Mouse (Mus musculus) spleen, embryonic (tissue): ENCODE data around the gene Tef.

Experiments used
- CTCF ChIA-PET: fragments of 350-600 bp; sonication (Branson Sonifier 250); formaldehyde crosslinking; loops from one replicate; lab custom pipeline; 2022; lab: Charles Lee

The Tef gene

GRCm38 (mm10) chr15:81802001-81802890 is at the start of gene Tef:
Gene Tef, plus strand, starts transcription at chr15:81802421.
- CTCF ChIA-PET = interaction anchor here (0.7 kb wide), 1 partner anchor 9 kb away, joined by 3 read pairs; no protein-coding TSS in a partner anchor

DNA sequence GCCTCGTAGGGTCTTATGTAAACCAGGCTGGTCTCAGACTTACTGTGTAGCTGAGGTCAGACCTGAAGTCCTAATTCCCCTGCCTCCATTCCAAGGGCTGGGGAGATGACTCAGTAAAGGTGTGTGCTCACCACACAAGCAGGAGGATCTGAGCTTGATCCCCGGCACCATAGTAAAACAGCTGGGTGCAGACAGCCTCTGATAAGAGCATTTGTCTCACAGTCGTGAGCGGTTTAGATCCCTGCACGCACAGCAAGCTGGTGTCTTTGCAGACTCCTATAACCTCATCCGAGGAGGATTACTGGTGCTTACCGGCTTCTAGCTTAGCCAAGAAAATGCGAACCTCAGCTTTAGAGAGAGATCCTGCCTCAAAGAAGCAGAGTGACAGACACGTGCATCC is 48.6 kb upstream of the Tef start:
- CTCF ChIA-PET = no interaction called here

DNA sequence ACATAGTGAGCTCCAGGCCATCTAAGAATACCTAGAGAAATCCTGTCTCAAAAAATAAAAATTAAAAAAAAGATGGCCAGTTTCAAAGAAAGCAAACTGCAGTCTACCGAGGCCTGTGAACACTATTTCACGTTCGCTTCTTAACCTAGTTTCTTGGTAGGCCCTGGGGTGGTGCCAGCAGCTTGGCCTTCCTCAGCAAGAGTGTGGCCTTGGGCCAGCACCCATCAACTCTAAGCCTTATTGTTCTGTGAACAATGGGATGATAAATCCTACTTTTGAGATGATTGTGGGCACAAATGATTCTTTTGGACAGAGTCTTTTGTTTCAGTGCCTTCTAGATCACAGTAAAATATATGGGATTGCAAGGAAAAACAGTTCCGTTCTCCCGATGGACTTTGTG is 43.5 kb upstream of the Tef start:
- CTCF ChIA-PET = no interaction called here

DNA sequence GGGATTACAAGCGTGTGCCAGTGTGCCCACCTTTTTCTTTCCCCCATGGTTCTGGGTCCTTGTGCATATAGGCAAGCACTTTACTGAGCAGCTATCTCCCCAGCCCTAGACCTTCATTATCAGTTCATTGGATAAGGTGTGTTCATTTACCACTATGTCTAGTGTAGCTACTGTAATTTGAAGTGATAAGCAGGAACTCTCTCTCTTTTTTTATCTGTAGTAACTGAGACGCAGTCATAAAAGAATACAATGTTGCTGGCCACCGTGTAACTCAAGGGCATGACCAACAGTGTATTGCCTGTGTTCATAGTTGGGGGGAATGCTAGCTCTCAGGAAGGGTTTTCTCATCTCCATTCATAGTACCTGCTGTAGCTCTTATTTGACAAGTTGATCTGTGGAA is 42.7 kb upstream of the Tef start:
- CTCF ChIA-PET = no interaction called here

DNA sequence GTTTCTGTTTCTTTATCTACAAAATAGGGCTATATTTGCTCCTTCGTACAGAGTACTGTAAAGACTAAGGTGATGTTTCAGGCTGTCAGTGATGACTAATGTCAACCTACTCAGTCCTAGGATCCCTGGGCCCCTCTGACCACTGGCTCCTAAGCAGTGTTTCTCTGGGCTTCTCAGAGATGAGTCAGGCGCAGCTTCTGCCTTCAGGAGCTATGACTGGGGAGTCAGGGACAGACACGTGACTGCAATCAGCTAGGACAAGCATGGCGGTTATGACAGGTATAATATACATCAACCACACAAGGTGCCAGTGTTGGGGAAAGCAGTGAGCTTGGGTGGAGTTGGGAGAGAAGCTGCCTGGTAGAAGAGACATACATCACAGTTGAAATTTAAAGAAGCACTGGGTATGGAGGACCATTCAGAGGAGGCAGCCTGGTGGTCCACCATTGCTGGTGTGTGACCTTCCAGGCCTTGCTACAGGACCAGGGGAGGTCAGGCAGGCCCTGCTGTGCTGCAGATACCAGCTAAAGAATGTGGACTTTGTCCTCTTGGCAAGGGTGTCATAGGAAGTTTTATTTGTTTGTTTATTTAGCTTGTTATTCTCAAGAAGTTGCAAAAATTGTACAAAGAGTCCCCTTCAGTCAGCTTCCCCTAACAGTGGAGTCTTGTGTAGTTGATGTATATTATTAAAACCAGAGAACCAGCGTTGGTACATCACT is 41.7 kb upstream of the Tef start:
- CTCF ChIA-PET = no interaction called here

DNA sequence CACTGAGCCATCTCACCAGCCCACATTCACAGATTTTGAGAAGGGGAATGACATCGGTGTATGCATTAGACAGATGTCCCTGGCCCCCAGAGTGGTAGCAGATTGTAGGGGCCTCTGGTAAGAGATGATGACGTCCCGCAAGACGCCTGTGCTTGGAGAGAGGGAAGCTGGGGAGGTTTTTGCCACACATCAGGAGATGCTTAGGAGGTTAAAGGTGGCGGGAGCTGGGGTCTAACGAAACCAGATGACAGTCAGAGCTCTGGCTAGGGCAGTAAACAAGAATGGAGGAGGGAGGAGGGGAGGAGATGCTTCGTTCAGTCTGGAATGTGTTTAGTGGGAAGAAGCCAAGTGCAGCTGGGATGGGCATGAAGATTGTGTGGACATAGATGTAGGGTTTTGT is 40.8 kb upstream of the Tef start:
- CTCF ChIA-PET = interaction anchor here (0.7 kb wide), 1 partner anchor 17 kb away, joined by 6 read pairs; no protein-coding TSS in a partner anchor

DNA sequence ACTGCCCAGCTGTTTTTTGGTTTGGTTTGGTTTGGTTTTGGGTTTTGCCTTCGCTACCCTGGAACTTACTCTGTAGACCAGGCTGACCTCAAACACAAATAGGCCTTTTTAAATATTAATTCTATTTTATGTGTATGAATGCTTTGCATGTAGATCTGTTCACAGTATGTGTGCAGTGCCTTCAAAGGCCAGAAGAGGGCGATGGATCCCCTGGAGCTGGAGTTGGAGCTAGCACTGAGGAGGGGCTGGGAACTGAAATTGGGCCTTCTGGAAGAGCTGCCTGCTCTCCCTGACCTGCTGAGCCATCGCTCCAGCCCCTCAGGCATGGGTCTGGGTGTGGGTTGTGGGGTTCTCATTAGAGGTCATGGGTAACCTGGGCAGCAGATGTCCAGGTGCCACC is 40.3 kb upstream of the Tef start:
- CTCF ChIA-PET = no interaction called here

DNA sequence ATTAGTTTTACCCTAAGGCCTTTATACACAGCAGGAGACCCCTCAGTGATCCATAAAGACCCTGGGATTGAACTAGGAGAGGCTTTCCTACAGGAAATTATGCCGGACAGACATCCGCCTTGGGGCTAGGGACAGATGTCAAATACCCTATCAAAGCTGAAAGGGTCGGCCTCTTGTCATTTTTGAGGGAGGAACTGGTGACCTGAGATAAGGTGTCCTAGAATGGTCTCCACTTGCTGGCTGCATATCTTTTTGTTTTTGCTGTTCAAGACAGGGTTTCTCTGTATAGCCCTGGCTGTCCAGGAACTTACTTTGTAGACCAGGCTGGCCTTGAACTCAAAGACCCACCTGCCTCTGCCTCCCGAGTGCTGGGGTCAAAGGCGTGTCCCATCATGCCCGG is 37.6 kb upstream of the Tef start:
- CTCF ChIA-PET = no interaction called here

DNA sequence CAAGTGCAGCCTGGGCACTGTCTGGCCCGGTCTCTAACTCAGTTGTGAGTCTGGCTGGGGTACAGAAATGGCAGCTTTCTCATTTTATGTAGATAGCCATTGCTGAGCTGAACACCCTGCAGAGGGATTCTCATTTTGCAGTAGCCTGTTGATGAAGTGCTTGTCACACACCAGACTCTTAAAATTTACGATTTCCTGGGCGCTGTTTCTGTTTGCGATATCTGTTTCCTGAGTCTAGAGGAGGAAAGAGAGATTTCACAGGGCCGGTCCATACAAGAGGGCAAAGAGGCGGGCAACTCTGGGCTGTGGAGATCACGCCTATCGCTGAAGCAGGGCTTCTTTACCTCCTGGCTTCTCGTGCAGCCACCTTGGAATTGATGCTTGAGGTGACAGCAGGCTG is 36.6 kb upstream of the Tef start:
- CTCF ChIA-PET = no interaction called here

- CTCF ChIA-PET = no interaction called here
Observed at GRCm38 (mm10) chr15:81766439-81766838, 35.8 kb upstream of the Tef start.

GRCm38 (mm10) chr15:81769037-81769436 is 33.2 kb upstream of the Tef start:
- CTCF ChIA-PET = no interaction called here

- CTCF ChIA-PET = no interaction called here
Observed at GRCm38 (mm10) chr15:81772431-81773120, 29.6 kb upstream of the Tef start.

DNA sequence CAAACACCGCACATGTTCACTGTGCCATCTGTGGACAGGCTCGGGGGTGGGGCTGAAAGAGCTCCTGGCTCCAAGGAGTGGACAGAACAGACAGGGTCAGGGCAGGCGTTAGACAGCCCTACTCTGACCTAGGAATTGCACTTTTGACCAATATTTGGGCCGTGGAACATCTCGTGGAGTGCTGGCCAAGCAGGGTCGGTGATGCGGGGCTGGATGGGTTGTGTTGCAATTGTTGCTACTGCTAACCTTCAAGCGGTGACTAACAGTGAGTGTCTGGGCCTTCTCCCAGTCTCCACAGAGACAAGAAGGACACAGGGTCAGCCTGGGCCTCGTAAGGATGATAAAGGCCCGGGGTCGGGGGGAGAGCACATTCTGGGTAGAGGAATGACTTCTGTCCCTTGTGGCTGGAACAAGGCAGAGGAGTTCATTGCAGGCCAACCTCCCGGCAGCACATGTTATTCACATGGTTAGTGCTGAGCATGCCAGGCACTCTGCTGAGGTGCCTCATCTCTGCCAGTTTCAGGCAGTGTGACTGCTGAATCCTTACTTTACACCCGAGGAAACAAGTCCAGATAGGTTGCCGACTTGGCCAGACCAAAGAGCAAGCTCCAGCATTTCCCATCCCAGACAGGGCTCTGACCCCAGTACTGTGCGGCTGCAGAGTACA is 27.6 kb upstream of the Tef start:
- CTCF ChIA-PET = interaction anchor here (0.6 kb wide), 2 partner anchors 19 to 1185 kb away, joined by 5 to 6 read pairs; no protein-coding TSS in a partner anchor

DNA sequence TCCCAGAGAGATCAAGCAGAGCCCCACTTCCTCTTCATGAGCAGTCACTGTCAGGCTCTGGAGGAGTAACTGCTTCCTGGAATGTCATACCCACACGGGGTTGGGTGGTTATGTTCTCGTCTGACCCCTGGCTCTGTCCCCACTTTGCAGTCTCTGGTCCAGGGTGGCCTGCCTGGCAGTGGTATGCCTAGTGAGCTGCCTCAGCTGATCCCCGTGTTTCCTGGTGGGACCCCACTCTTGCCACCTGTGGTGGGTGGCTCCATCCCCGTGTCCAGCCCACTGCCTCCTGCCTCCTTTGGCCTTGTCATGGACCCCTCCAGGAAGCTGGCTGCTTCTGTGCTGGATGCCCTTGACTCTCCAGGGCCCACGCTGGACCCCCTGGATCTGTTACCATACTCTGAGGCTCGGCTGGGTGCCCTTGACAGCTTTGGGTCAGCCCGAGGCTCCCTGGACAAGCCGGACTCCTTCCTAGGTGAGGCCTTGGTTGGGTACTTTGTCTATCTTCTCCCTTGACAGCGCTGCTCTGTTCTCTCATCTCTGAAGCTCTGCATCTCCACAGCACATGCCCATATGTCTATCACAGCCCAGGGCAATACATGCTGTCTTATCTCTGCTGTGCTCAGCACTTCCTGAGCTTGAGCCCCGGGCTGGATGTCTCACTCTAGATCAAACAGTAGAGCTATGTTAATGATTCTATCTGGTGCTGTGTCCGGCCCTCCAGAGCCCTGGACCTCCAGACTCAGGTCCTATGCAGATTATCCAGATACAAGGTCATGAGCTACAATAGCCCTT is 25.4 kb upstream of the Tef start:
- CTCF ChIA-PET = no interaction called here

GRCm38 (mm10) chr15:81781816-81782215 is 20.4 kb upstream of the Tef start:
- CTCF ChIA-PET = no interaction called here

DNA sequence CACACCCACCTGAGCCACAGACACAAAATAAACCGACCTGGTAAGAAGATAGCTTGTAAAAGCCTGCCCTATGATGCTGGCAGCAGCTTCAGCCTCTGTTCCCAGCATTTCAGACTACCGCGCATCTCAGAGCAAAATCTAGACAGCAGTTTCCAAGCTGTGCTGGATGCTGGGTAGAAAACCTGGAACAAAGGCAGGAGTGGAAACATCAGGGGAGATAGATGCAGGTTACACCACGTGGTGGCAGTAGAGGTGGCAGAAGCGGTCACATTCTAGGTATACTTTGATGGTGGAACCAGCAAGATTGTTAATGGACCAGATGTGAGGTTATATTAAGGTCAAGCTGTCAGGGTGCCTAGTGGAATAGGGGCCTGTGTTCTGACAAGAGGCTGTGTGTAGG is 17.5 kb upstream of the Tef start:
- CTCF ChIA-PET = no interaction called here

- CTCF ChIA-PET = no interaction called here
Observed at GRCm38 (mm10) chr15:81785701-81786100, 16.5 kb upstream of the Tef start.

- CTCF ChIA-PET = no interaction called here
Observed at GRCm38 (mm10) chr15:81787525-81787924, 14.7 kb upstream of the Tef start.

DNA sequence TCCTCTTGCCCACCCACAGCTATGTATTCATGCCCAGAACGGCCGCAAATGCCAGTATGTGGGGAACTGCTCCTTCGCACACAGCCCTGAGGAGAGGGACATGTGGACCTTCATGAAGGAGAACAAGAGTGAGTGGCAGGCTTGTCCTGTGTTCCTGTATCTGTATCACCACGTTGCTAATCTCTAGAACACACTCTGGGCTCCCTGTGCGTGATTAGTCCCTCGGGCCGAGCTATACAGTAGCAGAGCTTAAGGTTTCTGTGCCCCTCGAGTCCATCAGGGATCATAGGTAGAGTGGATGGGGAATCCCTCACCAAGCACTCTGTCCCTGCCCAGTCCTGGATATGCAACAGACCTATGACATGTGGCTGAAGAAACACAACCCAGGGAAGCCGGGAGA is 9.8 kb upstream of the Tef start:
- CTCF ChIA-PET = interaction anchor here (0.6 kb wide), 1 partner anchor 43 kb away, joined by 7 read pairs; no protein-coding TSS in a partner anchor

- CTCF ChIA-PET = no interaction called here
Observed at GRCm38 (mm10) chr15:81796228-81796627, 6.0 kb upstream of the Tef start.

DNA sequence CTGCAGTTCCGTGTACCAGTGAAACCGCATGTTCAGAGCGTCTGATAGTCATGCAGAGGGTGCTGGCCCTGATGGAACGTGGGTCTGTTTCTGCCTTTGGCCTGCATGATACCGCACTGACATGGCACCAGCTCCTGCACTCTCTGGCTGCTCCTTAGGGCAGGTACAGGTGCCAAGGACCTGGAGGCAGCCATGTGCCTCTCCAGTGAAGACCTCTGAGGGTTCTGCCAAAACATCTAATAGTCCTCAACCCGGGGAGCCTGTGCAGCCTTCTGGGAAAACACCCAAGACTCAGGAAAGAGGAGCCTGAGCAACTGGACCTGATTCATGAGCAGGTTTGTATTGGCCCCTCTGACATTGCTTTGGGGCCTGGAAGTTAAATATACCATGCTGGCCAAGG is 4.4 kb upstream of the Tef start:
- CTCF ChIA-PET = no interaction called here
